Mouse (Mus musculus) c-Kit-positive CD71-positive TER-119-negative erythroid progenitor cells, embryonic 14.5 days (primary cell): ENCODE measurements around the gene Lrrc43.
"Not testable (repeated sequence)": the region's sequence is repeated elsewhere in the genome, so short reads cannot be mapped to it uniquely, and the experiment has no call there.

Source experiments
- DNase-seq: peaks from one replicate; pipeline ENCODE4 v3.0.0-alpha.2; 2013; ENCODE audit warnings: low read depth

Lrrc43 gene

DNA sequence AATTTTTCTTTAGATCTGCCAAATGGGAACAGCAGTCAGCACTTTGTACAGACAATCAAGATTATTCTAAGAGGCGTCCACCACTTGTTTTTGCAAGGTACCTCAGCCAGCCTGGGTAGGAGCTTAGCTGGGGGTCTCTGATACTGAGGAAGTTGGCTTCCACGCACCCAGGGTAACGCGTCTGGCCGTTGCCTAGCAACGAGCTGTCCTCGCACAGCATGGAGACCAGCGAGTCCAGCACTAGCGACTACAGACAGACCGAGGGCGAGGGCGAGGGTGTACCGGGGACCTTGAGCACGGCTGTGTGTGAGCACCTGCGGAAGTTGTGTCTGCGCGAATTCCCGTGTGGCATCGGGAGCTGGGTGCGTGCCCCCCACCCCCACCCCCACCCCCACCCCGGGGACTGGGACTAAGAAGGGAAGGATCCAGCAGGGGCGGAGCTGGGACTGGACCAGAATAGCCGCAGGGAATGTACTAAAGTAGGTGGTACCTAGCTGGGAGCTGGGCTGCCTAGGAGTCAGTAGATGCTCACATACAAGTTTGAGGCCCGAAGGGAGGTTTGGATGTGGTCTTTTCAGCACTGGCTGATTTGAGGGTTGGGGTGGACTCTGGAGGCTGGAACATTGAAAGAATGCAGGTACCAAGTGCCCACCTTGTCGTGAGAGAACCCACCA is at the start of gene Lrrc43, which contains the start of gene Il31:
TSS of gene Lrrc43 (plus strand) at position 194 of the 674 bp plus-strand sequence.
TSS of gene Il31 (minus strand) at position 378 of the 674 bp plus-strand sequence.
- DNase-seq = no peak

DNA sequence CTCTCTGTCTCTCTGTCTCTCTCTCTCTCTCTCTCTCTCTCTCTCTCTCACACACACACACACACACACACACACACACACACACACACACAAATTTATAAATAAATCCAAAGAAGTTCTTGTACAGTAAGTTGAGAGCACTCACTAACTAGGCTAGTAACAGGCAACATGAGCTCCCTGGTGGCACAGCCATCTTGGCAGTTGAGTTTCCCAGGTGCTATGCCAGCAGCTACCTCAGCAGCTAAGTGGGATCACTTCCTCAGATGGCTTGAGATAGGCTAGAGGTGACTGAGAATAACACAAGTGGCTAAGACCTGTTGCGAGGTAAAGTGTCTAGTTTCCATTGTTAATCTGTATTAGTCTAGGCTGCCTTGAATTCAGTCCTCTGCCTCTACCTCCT is 49.8 kb upstream of the Lrrc43 start:
- no peak for DNase-seq

GRCm38 (mm10) chr5:123439941-123440340 is 49.2 kb upstream of the Lrrc43 start:
- no peak for DNase-seq

GRCm38 (mm10) chr5:123440664-123441063 is 48.4 kb upstream of the Lrrc43 start:
- no peak for DNase-seq

DNA sequence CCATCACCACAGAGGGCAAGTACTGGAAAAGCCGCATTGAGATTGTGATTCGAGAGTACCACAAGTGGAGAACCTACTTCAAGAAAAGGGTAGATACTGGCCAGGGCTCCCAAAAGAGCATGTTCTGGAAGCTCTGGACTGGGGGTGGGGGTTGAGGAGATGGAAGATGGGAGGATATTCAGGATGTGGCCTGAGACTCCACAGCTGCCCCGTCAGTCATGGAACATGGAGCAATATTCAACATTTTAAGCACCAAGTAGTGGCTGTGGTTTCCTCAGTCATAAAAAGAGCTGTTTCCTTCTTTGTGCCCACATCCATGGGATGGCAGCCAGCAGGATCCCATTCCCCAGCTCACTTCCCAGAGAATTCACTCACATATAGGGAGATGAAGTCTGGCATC is 46.8 kb upstream of the Lrrc43 start:
- no peak for DNase-seq

GRCm38 (mm10) chr5:123444069-123444468 is 45.0 kb upstream of the Lrrc43 start:
- DNase-seq = peak; percentile 37

GRCm38 (mm10) chr5:123444849-123445334 is 44.2 kb upstream of the Lrrc43 start:
- DNase-seq = no peak

GRCm38 (mm10) chr5:123451886-123452285 is 37.2 kb upstream of the Lrrc43 start:
- no peak for DNase-seq

GRCm38 (mm10) chr5:123461420-123461819 is 27.7 kb upstream of the Lrrc43 start:
- DNase-seq = no peak

DNA sequence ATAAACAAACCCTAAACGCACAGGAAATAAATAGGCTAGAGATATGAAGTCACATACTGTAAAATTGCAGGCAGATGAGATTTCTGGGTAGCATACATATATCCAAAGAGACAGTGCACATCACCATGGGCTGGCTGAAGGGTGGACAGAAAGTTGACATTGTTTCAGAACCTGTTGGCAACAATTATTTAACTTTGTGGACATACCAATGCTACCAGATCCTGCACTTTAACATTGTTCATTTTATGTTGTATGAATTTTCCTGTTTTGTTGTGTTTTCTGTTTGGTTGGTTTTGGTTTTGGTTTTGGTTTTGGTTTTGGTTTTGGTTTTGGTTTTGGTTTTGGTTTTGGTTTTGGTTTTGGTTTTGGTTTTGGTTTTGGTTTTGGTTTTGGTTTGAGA is 24.5 kb upstream of the Lrrc43 start:
- no peak for DNase-seq

- DNase-seq = no peak
Measured at GRCm38 (mm10) chr5:123470784-123471400, 18.2 kb upstream of the Lrrc43 start.

GRCm38 (mm10) chr5:123473817-123474216 is 15.3 kb upstream of the Lrrc43 start:
- no peak for DNase-seq

- no peak for DNase-seq
Measured at GRCm38 (mm10) chr5:123487659-123488395, 1.3 kb upstream of the Lrrc43 start.

DNA sequence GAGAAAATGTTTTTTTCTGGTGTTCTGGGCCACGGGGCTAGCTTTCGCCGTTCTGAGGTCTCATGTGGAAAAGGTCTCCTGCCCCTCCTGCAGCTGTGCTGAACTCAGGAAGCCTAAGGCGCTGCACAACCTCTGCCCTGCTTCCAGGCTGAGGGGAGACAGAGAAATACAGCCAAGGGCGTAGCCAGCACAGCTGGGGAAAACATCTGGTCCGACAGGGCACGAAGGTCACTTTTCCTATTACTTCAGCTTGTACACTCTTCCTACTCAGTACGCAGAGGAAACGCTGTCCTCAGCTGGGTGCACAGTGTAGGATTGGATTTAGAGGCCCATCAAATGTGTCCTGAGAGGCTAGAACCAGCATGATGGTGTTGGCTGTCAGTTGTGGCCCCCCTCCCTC is 830 bp downstream of the Lrrc43 start:
- DNase-seq = no peak

GRCm38 (mm10) chr5:123499717-123500116 is 10.6 kb downstream of the Lrrc43 start:
- no peak for DNase-seq

DNA sequence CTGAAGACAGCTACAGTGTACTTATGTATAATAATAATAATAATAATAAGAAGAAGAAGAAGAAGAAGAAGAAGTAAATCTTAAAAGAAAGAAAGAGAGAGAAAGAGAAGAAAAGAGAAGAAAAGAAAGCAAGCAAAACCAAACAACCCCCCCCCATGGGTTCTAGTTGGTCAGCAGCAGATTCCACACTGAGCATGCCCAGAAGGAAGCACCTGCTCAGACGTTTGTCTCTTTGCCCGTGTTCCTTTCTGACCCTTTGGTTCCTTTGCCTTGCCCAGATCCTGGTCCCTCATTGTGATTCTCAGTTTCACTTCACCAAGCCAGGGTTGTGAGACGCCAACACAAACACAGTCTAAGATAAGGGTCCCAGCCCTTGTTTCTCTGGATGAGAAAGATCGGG is 12.9 kb downstream of the Lrrc43 start:
- no peak for DNase-seq

GRCm38 (mm10) chr5:123507936-123508723 is 19.0 kb downstream of the Lrrc43 start:
- peak; percentile 76 for DNase-seq

GRCm38 (mm10) chr5:123508921-123509320 is 19.8 kb downstream of the Lrrc43 start:
- no peak for DNase-seq

DNA sequence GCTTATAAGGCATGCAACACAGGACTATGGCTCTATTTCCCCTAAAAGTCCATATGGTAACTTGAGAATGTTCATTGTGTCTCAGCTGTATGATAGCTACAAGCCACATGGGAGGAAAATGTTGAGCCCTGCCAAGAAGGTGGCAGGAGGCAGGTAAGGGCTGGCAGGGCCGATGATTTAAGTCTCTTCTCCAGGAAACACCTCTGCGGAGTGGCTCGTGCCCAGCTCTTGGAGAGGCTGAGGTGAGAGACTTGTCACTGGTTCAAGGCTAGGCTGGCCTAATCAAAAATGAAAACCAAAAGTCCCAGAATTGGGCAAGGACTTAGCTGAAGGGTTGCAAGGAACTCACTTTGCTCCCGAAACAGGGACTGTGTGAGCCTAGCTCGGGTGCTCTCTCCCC is 21.1 kb downstream of the Lrrc43 start, which contains the start of gene B3gnt4:
TSS of gene B3gnt4 (plus strand) at position 301 of the 400 bp plus-strand sequence.
- DNase-seq = no peak

DNA sequence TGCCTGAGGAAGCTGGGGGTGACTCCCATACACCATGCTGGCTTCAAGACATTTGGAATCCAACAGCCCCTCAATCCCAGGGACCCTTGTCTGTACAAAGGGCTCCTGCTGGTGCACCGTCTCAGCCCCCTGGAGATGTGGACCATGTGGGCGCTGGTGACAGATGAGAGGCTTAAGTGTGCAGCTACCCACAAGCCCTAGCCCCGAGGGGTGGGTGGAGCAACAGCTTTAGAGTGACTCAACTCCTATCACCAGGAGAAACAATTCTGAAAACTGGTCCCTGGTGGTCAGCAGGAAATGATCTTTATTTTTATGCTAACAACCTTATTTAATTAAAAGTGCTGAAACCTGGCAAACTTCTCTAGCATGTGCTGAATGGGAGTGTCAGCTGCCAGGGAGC is 22.3 kb downstream of the Lrrc43 start:
- not testable (repeated sequence) for DNase-seq

DNA sequence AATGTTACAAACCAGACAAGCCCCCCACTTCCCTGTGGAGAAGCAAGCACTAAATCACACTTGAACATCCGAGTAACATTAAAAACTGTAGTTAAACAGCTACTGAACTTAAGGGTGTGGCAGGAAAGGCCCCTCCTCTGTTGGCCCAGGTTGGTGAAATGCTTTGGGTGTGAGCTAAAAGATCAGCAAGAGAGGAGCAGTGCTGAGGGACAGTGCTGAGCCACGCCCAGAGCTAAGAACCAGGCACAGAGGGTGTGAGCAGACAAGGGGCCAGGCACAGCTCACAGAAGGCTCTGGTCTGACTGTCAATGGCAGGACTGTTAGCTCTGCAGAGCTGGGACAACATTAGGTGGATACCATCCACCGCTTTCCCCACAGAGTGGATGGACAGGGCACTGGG is 23.0 kb downstream of the Lrrc43 start:
- DNase-seq = peak; percentile 49

DNA sequence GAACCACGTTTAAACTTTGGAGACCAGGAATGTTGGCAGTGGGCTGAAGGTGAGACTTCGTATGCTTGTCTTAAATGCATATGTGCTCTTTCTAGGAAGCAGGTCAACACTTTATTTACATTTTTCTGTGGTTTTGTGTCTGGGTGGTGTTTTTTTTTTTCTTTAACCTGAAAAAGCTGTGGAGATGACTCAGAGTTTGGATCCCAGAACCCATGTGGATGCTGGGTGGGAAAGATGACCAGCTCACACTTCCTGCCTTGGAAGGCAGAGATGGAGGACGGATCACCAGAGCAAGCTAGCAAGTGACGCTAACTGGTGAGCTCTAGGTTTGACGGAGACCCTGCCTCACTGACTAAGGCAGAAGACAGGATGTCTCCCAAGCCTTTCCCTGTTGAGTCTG is 25.8 kb downstream of the Lrrc43 start:
- DNase-seq = no peak
